Mouse (Mus musculus) lung, embryonic 16.5 days (tissue): ENCODE results near the gene Dnajb8. TPM values are rescaled to one million over a fixed set of nuclear protein-coding genes. Genes with fewer than 3 reads are reported as not detected.

Source experiments
- ATAC-seq: fragments of 200-750 bp; cut with Nextera tagmentation; 2 replicates; pipeline ENCODE4 v1.8.0; 2017; ENCODE audit warnings: low read depth, mild to moderate bottlenecking, moderate library complexity
- H3K27ac ChIP-seq: fragments of 300-500 bp; sonication (generic); 2 replicates; pipeline ENCODE4 v1.5.1; 2014; ENCODE audit warnings: mild to moderate bottlenecking, control low read depth, low read length
- H3K27me3 ChIP-seq: fragments of 300-500 bp; sonication (generic); 2 replicates; pipeline ENCODE4 v1.6.1; 2014; ENCODE audit warnings: low read depth, low read length, mixed read lengths; ENCODE audit not compliant: control insufficient read depth, insufficient read depth
- H3K36me3 ChIP-seq: fragments of 300-500 bp; sonication (generic); 2 replicates; pipeline ENCODE4 v1.6.1; 2014; ENCODE audit warnings: low read length; ENCODE audit not compliant: control insufficient read depth, insufficient read depth
- H3K4me1 ChIP-seq: fragments of 300-500 bp; sonication (generic); replicated peaks from 2 replicates; pipeline ENCODE4 v1.6.1; 2014; ENCODE audit warnings: low read length, mixed read lengths; ENCODE audit not compliant: control insufficient read depth, insufficient read depth
- H3K4me2 ChIP-seq: fragments of 300-500 bp; sonication (generic); 2 replicates; pipeline ENCODE4 v1.6.1; 2014; ENCODE audit warnings: low read depth, low read length, control low read depth
- H3K4me3 ChIP-seq: fragments of 300-500 bp; sonication (generic); 2 replicates; pipeline ENCODE4 v1.5.1; 2014; ENCODE audit warnings: mild to moderate bottlenecking, low read length, control low read depth
- H3K9ac ChIP-seq: fragments of 300-500 bp; sonication (generic); 2 replicates; pipeline ENCODE4 v1.6.1; 2014; ENCODE audit warnings: low read length, control low read depth
- H3K9me3 ChIP-seq: fragments of 300-500 bp; sonication (generic); 2 replicates; pipeline ENCODE4 v1.6.1; 2016; ENCODE audit warnings: low read length; ENCODE audit not compliant: control insufficient read depth
- WGBS: fragments of 180-500 bp; shearing (Covaris S2); extraction: QIAGEN DNeasy Blood & Tissue Kit; methylation state at CpG from one replicate; pipeline ENCODE4 v1.1.7; 2014; 5-methylcytosine and 5-hydroxymethylcytosine counted together
- polyA plus RNA-seq: library from polyadenylated mRNA; unstranded; fragments of >200 nt; fragmentation: Nextera tagmentation; extraction: Ambion mirVana; gene quantifications from 2 replicates; pipeline ENCODE4 v1.2.1, GENCODE M21; 2015

Gene Dnajb8
- polyA plus RNA-seq, 1 experiment from 2014 or later, result not detected

GRCm38 (mm10) chr6:88236513-88236912 is 14.4 kb downstream of the Dnajb8 start:
- Histone ChIP-seq H3K4me1 (peaks cover 16% of the 10 kb centered on the region; the same call in 1 of the 2 replicates), H3K36me3 (no peaks in the 10 kb centered on the region), H3K4me2 (peak overlapping the region; percentile 36; the same call in 1 of the 2 replicates), H3K27ac (no peak overlapping the region), H3K27me3 (peaks cover 9% of the 10 kb centered on the region; the same call in 1 of the 2 replicates), H3K9ac (no peak overlapping the region), H3K9me3 (no peaks in the 10 kb centered on the region), H3K4me3 (no peak overlapping the region)
- WGBS, result 19% methylated on average over 7 of the region's 7 CpGs
- no peak for ATAC-seq

GRCm38 (mm10) chr6:88242604-88243003 is 20.5 kb downstream of the Dnajb8 start:
- no peak overlapping the region for H3K4me3 ChIP-seq
- peak; percentile 84 for ATAC-seq

GRCm38 (mm10) chr6:88249231-88249630 is 27.2 kb downstream of the Dnajb8 start:
- H3K4me2 ChIP-seq, result no peak overlapping the region
- H3K4me3 ChIP-seq, result no peak overlapping the region
- 63% methylated on average over 1 of the region's 1 CpGs for WGBS
- no peak for ATAC-seq
- H3K9ac ChIP-seq, result no peak overlapping the region
- H3K9me3 ChIP-seq, result no peaks in the 10 kb centered on the region
- no peaks in the 10 kb centered on the region for H3K27me3 ChIP-seq
- H3K36me3 ChIP-seq, result no peaks in the 10 kb centered on the region
- no peak overlapping the region for H3K27ac ChIP-seq
- no peaks in the 10 kb centered on the region for H3K4me1 ChIP-seq

More at GRCm38 (mm10) chr6:88242604-88243003, 20.5 kb downstream of the Dnajb8 start:
- H3K4me2 ChIP-seq, result no peak overlapping the region
- H3K27ac ChIP-seq, result no peak overlapping the region
- H3K27me3 ChIP-seq, result peaks cover 6% of the 10 kb centered on the region
- H3K9me3 ChIP-seq, result no peaks in the 10 kb centered on the region
- no peaks in the 10 kb centered on the region for H3K36me3 ChIP-seq
- no peaks in the 10 kb centered on the region for H3K4me1 ChIP-seq
- no peak overlapping the region for H3K9ac ChIP-seq
- 2% methylated on average over 15 of the region's 15 CpGs for WGBS

- H3K4me2 ChIP-seq, result no peak overlapping the region
- no peaks in the 10 kb centered on the region for H3K9me3 ChIP-seq
- no peaks in the 10 kb centered on the region for H3K4me1 ChIP-seq
- no peaks in the 10 kb centered on the region for H3K27me3 ChIP-seq
- no peak overlapping the region for H3K9ac ChIP-seq
- 82% methylated on average over 1 of the region's 1 CpGs for WGBS
- no peaks in the 10 kb centered on the region for H3K36me3 ChIP-seq
- no peak overlapping the region for H3K27ac ChIP-seq
- no peak overlapping the region for H3K4me3 ChIP-seq
- no peak for ATAC-seq
Measured at GRCm38 (mm10) chr6:88251396-88251795, 29.3 kb downstream of the Dnajb8 start.

- Histone ChIP-seq H3K36me3 (no peaks in the 10 kb centered on the region), H3K4me2 (no peak overlapping the region), H3K27ac (no peak overlapping the region), H3K27me3 (no peaks in the 10 kb centered on the region), H3K9me3 (no peaks in the 10 kb centered on the region), H3K4me3 (no peak overlapping the region), H3K4me1 (no peaks in the 10 kb centered on the region), H3K9ac (no peak overlapping the region)
- ATAC-seq, result no peak
- 74% methylated on average over 7 of the region's 7 CpGs for WGBS
Measured at GRCm38 (mm10) chr6:88251798-88252478, 29.9 kb downstream of the Dnajb8 start.

- Histone ChIP-seq H3K27me3 (no peaks in the 10 kb centered on the region), H3K36me3 (no peaks in the 10 kb centered on the region), H3K4me2 (no peak overlapping the region), H3K27ac (no peak overlapping the region), H3K9me3 (no peaks in the 10 kb centered on the region), H3K4me1 (no peaks in the 10 kb centered on the region), H3K4me3 (no peak overlapping the region), H3K9ac (no peak overlapping the region)
- 58% methylated on average over 6 of the region's 6 CpGs for WGBS
- ATAC-seq, result no peak
Measured at GRCm38 (mm10) chr6:88254082-88254481, 32.0 kb downstream of the Dnajb8 start.

- H3K9me3 ChIP-seq, result no peaks in the 10 kb centered on the region
- H3K27me3 ChIP-seq, result no peaks in the 10 kb centered on the region
- H3K4me2 ChIP-seq, result no peak overlapping the region
- ATAC-seq, result no peak
- WGBS, result 40% methylated on average over 4 of the region's 4 CpGs
- H3K4me3 ChIP-seq, result no peak overlapping the region
- H3K27ac ChIP-seq, result no peak overlapping the region
- H3K36me3 ChIP-seq, result no peaks in the 10 kb centered on the region
- H3K9ac ChIP-seq, result no peak overlapping the region
- H3K4me1 ChIP-seq, result no peaks in the 10 kb centered on the region
Measured at GRCm38 (mm10) chr6:88255435-88255834, 33.4 kb downstream of the Dnajb8 start.

GRCm38 (mm10) chr6:88259621-88260020 is 37.6 kb downstream of the Dnajb8 start:
- WGBS, result 91% methylated on average over 3 of the region's 3 CpGs
- ATAC-seq, result no peak
- no peak overlapping the region for H3K4me3 ChIP-seq
- no peaks in the 10 kb centered on the region for H3K27me3 ChIP-seq
- H3K27ac ChIP-seq, result no peak overlapping the region
- no peaks in the 10 kb centered on the region for H3K4me1 ChIP-seq
- no peaks in the 10 kb centered on the region for H3K9me3 ChIP-seq
- H3K36me3 ChIP-seq, result no peaks in the 10 kb centered on the region
- no peak overlapping the region for H3K4me2 ChIP-seq
- H3K9ac ChIP-seq, result no peak overlapping the region

- no peak for ATAC-seq
- H3K27me3 ChIP-seq, result no peaks in the 10 kb centered on the region
- H3K4me3 ChIP-seq, result no peak overlapping the region
- no peak overlapping the region for H3K27ac ChIP-seq
- H3K36me3 ChIP-seq, result no peaks in the 10 kb centered on the region
- no peaks in the 10 kb centered on the region for H3K4me1 ChIP-seq
- no peaks in the 10 kb centered on the region for H3K9me3 ChIP-seq
- 89% methylated on average over 3 of the region's 3 CpGs for WGBS
- no peak overlapping the region for H3K4me2 ChIP-seq
- no peak overlapping the region for H3K9ac ChIP-seq
Measured at GRCm38 (mm10) chr6:88260645-88261044, 38.6 kb downstream of the Dnajb8 start.
